Mouse (Mus musculus): ENCODE measurements around the gene Hipk2.

Hipk2 gene

GRCm38 (mm10) chr6:38876071-38876911 lies at the start of gene Hipk2:
Gene Hipk2, minus strand, starts transcription at chr6:38876165.
- DNase-seq (ENCODE audit: extremely low spot score, low spot score), result peak; percentile 87

- DNase-seq (ENCODE audit: extremely low spot score, low spot score), result peak; percentile 39
Measured at GRCm38 (mm10) chr6:38925719-38926118, 49.8 kb upstream of the Hipk2 start.

DNA sequence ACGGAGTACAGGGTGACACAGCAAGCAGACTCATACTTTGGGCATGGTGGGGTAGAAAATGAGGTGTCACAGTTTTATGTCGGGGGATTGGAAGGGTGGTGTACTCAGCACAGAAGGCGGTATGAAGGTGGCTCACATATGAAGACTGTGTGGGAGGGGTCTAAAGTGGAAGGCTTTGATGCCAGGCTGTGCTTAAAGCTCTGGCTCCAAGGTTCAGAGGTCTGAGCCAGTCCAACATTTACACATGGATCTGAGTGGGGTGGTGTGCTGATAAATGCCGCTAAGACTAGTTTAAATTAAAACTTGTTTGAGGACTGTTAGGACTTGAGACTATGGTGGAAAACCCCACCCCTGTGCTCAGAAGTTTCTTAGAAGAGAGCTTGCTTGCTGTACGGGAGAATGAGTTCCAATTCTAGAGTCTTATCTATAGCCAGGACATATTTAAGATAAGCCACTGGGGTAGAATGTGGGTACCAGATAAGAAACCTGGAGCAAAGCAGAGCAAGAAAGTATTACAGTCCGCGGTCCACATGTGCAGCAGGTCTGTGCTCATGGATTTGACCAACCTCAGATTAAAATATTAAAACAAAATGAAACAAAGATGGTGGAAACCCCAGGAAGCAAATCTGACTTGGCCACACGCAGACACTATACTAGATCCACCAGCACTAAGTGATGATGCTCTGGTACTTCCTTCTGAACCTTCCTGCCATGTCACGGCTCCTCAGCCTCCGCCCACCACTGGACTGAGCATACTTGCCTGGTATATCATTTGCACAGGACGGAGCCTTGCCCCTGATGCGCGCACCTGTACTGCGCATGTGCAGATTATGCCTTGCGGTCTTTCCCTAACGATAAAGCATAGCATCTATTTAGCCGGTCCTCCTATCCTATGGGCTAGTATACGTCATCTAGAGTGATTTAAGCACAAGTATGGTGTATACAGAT lies 48.2 kb upstream of the Hipk2 start:
- DNase-seq (ENCODE audit: extremely low spot score, low spot score), result no peak

GRCm38 (mm10) chr6:38923450-38923849 lies 47.5 kb upstream of the Hipk2 start:
- DNase-seq (ENCODE audit: extremely low spot score, low spot score), result no peak

- no peak for DNase-seq (ENCODE audit: extremely low spot score, low spot score)
Measured at GRCm38 (mm10) chr6:38922517-38922916, 46.6 kb upstream of the Hipk2 start.

DNA sequence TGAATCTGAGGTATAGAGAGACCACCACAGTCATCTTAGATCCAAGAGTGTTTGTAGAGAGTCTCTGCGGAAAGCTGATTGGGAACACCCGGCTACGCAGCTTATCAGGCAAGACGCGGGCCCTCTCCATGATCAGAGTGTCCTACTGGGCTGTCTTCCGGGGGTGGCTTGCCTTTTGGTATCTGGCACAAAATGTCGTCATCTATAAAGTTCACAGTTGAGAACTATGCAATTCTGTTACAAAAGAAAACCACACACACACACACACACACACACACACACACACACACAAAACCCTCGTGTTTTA lies 45.8 kb upstream of the Hipk2 start:
- DNase-seq (ENCODE audit: extremely low spot score, low spot score), result no peak

DNA sequence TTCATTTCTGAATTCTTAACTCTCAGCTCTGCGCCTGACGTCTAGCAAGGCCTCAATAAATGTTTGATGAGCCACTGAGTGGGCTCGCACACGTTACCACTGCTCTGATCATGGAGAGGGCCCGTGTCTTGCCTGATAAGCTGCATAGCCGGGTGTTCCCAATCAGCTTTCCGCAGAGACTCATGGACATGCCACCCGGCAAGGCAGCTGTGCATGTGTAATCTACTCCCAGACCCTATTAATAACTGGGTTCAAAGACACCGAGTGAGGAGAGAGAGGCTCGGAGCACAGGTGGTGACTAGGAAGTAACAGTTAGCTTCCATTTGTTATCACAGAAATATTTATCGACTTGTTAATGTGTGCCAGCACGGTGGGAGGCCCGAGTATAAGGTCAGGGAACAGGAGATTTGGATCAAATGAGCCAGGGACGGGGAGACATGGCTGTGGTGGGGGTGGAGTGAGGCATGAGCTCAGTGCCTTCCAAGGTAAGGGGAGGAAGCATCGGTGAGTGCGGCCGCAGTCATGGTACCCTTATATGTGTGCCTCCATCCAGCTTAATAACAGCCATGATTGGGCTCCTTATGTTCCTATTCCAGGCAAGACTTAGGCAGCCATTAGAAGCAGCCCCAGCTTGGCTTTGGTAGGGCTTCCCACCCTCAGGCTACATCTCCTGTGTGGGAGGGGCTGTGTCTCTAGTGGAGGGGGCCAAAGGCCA lies 45.3 kb upstream of the Hipk2 start:
- DNase-seq (ENCODE audit: extremely low spot score, low spot score), result no peak

DNA sequence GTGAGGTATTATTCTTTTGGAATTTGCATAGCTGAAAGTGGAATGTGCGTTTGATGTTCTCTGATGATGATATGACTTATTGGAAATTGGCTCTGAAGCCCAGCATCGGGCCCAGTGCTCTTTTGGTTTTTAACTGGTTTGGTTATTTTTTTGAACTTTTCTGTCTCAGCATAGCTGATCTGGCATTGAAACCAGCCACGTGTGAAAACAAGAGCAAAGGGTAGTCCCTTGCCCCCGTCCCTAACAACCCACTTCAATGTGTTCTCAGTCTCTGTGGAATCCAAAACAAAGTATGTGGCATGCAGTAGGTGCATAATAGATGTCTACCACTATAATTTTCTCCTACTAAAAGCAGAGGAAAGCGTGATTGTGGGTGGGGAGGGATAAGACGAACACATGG lies 44.2 kb upstream of the Hipk2 start:
- DNase-seq (ENCODE audit: extremely low spot score, low spot score), result no peak

DNA sequence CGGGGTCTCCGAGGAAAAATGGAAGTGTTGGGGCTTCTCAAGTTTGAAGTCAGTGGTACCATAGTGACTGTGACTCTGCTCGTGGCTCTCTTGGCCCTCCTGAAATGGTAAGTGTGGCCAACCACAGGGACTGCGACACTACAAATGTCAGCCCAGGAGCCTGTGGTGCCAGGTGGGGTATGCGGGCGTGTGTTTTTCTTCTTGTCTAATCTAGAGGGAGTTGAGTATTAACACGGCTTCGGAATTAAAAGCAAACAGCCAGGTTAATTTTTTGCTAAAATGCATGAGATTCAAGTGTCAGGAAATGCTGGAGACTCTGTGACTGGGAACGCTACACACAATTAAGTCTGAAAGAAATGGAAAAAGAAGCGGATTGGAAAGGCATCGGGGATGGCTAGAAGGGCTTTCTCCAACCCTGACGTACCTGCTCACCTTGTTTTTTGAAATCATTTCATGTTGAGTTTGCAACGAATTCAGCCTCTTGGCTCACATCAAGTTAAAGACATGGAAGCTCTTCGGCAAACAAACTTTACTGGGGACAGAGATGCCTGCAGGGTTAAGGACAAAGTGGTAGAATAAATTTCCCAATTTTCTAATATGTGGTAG lies 43.3 kb upstream of the Hipk2 start:
- no peak for DNase-seq (ENCODE audit: extremely low spot score, low spot score)

GRCm38 (mm10) chr6:38918728-38919127 lies 42.8 kb upstream of the Hipk2 start:
- DNase-seq (ENCODE audit: extremely low spot score, low spot score), result no peak

- no peak for DNase-seq (ENCODE audit: extremely low spot score, low spot score)
Measured at GRCm38 (mm10) chr6:38917415-38917814, 41.5 kb upstream of the Hipk2 start.

DNA sequence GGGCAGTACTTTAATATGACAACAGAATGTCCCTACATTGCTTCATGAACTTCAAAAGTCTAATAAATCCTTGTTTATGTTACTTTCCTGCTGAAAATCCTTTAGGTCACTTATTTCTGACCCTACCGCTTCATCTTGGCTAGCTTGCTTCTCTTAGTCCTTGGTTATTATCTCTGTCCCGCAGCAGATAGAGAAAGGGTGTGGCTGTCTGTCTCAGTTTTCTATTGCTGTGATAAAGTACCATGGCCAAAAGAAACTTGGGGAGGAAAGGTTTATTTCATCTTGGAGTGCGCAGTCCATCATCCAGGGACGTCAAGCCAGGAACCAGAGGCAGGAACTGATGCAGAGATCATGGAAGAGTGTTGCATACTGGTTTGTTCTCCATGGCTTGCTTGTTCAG lies 40.6 kb upstream of the Hipk2 start:
- DNase-seq (ENCODE audit: extremely low spot score, low spot score), result no peak

- DNase-seq (ENCODE audit: extremely low spot score, low spot score), result no peak
Measured at GRCm38 (mm10) chr6:38915776-38916175, 39.8 kb upstream of the Hipk2 start.

DNA sequence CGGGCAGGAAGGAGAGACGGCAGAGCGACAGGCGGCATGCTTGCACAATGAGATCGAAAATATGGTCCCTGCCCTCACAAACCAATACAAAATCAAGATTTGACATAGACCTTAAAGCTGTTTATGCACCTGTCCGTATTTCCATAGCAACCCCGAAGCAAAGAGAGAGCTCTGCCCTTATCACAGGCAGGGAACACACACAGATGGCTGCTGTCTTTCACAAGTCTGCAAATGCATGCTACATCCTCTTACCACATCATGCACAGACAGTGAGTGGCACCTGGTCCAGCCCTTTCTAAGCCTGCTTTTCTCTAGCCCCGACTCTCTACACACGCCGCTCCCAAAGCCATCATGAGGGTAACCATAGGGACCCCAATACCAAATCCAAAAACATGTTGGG lies 38.2 kb upstream of the Hipk2 start:
- DNase-seq (ENCODE audit: extremely low spot score, low spot score), result no peak

DNA sequence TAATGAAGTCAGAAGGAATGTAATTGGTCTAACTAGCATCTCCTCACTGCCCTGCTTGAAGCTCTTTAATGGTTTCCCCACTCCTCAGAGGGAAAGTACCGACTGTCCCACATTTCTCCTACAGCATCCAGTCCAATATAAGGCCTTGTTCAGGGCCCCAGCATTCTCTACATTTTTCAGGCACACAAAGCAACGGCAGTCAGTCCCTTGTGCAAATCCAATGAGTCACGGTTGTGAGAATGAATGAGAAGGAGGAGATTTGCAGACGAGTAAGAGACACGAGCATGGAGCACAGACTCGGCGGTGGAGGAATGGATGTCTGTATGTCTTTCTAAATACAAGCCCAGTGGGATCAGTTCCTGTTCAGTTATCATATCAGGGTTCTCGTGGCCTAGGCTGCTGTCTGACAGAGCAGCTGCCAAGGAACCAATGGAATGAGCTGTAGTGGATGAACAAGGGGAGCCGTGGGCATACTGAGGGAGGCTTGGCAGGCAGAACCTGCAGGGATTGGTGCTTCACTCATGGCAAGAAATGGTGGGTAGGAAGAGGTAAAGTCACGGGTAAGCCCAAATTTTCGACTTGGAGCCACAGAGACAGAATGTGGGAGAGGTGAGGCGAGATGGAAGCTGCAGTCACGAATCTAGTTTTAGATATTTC lies 37.5 kb upstream of the Hipk2 start:
- DNase-seq (ENCODE audit: extremely low spot score, low spot score), result no peak

- no peak for DNase-seq (ENCODE audit: extremely low spot score, low spot score)
Measured at GRCm38 (mm10) chr6:38912845-38913244, 36.9 kb upstream of the Hipk2 start.

DNA sequence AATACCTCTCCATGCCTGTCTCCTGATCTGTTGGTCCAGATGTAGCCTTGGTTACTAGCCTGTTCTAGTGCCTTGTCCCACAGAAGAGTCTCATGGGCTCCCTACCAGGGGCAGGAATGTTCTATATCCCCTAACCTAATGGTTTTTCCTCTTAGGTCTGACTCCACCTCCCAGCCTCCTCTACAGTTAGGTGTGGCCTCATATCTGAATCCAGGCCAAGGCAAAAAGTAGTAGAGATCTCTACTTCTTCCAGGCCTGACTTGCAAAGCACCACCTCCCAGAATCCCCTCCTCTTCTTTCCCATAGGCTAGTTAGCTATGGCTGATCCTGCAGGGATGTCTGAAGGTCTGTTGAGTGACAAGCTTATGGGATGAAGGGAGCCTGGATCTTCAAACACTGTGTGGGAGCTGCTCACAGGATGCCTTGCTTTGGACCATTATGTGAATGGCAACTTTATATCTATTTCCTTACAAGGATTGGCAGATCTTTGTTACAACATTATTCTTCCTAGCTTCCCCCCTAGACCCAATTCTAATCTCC lies 36.2 kb upstream of the Hipk2 start:
- DNase-seq (ENCODE audit: extremely low spot score, low spot score), result no peak

GRCm38 (mm10) chr6:38910828-38911559 lies 35.0 kb upstream of the Hipk2 start:
- peak; percentile 66 for DNase-seq (ENCODE audit: extremely low spot score, low spot score)

- no peak for DNase-seq (ENCODE audit: extremely low spot score, low spot score)
Measured at GRCm38 (mm10) chr6:38908401-38908800, 32.4 kb upstream of the Hipk2 start.

DNA sequence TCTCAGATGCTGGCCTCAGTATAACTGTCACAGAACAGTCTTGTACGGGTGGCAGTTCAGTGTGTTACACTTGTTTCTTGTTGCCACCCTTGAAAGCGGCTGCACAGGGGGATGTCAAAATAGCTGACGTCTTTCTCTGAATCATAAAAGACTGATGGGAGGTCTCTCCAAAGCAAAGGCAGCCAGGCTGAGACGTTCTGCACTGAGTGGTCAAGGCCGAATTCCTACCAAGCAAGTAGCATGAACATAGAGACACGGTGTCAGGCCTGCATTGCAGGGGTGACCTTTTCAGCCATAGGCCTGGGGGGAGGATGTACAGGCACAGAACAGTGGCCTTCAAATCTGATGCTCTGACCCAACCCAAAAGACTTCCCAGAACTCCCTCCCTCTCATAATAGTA lies 30.0 kb upstream of the Hipk2 start:
- no peak for DNase-seq (ENCODE audit: extremely low spot score, low spot score)
